Mouse (Mus musculus) liver, adult 2 months (tissue): ENCODE data around the gene Grid2ip. TPM values are rescaled to one million over a fixed set of nuclear protein-coding genes. Genes with fewer than 3 reads are reported as not detected.

ENCODE experiments used
- DNase-seq: peaks from one replicate; pipeline ENCODE4 v3.0.0-alpha.2; 2011; ENCODE audit warnings: low read depth, low spot score; ENCODE audit errors: extremely low read depth
- H3K27ac ChIP-seq: fragments of 200-500 bp; replicated peaks from 2 replicates; pipeline ENCODE4 v1.5.1; 2012; ENCODE audit warnings: low read depth, mild to moderate bottlenecking, control low read depth, inconsistent platforms, low read length; ENCODE audit not compliant: insufficient read depth
- H3K27me3 ChIP-seq: fragments of 200-500 bp; 2 replicates; pipeline ENCODE4 v1.6.1; 2012; ENCODE audit warnings: mild to moderate bottlenecking, moderate library complexity, low read length, inconsistent platforms; ENCODE audit not compliant: control insufficient read depth, insufficient read depth
- H3K36me3 ChIP-seq: fragments of 200-500 bp; 2 replicates; pipeline ENCODE4 v1.6.1; 2012; ENCODE audit warnings: low read length, inconsistent platforms; ENCODE audit not compliant: control insufficient read depth, insufficient read depth
- H3K4me1 ChIP-seq: fragments of 200-500 bp; 2 replicates; pipeline ENCODE4 v1.6.1; 2011; ENCODE audit warnings: low read length; ENCODE audit not compliant: control insufficient read depth, insufficient read depth
- H3K4me3 ChIP-seq: fragments of 200-500 bp; 2 replicates; pipeline ENCODE4 v1.5.1; 2011; ENCODE audit warnings: low read depth, mild to moderate bottlenecking, control low read depth, low read length, moderate library complexity; ENCODE audit not compliant: insufficient read depth
- H3K79me2 ChIP-seq: fragments of 200-500 bp; 2 replicates; pipeline ENCODE4 v1.6.1; 2012; ENCODE audit warnings: inconsistent platforms, mild to moderate bottlenecking, low read length, moderate library complexity; ENCODE audit not compliant: control insufficient read depth, insufficient read depth
- H3K9ac ChIP-seq: fragments of 200-500 bp; 2 replicates; pipeline ENCODE4 v1.6.1; 2012; ENCODE audit warnings: low read depth, mild to moderate bottlenecking, control low read depth, inconsistent platforms, low read length
- CTCF ChIP-seq: fragments of 200-500 bp; IDR thresholded peaks from 2 replicates; pipeline ENCODE4 v1.5.1; 2011; ENCODE audit warnings: low read depth, low read length, control low read depth
- POLR2A ChIP-seq: fragments of 200-500 bp; IDR thresholded peaks from 2 replicates; pipeline ENCODE4 v1.6.1; 2011; ENCODE audit warnings: low read length, control low read depth; ENCODE audit not compliant: insufficient read depth; ENCODE audit errors: extremely low read depth
- WGBS: fragments of 180-500 bp; shearing (Covaris S2); methylation state at CpG from one replicate; pipeline ENCODE4 v1.1.7; 2018; 5-methylcytosine and 5-hydroxymethylcytosine counted together
- polyA plus RNA-seq: library from polyadenylated mRNA; depleted of rRNA; stranded (reverse); fragments of >200 nt; gene quantifications from 2 replicates; pipeline ENCODE4 v1.2.3, GENCODE M21; 2012
- total RNA-seq: library from RNA; depleted of rRNA; stranded (reverse); fragments of >200 nt; gene quantifications from 2 replicates; pipeline ENCODE4 v1.2.3, GENCODE M21; 2014

Grid2ip gene
- total and polyA plus RNA-seq, 2 experiments, result 0.13 TPM; not detected in 1

DNA sequence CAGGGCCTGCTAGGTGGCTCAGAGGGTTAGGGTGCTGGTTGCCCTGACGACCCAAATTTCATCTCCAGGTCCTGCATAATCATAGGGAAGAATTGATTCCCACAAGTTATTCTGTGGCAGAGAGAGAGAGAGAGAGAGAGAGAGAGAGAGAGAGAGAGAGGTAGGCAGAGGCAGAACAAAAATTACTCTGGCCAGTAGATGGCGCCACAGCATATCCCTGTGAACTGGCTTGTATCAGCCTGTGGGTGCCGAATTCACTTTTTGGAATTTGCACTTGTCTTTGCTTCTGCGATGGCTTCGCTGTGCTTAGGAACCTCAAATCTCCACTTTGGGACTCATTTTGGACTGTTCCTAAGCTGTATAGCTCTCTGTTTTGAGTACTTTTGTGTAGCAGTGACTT lies 23.3 kb upstream of the Grid2ip start:
- H3K4me1 ChIP-seq, result peaks cover 2% of the 10 kb centered on the region; the same call in 1 of the 2 replicates
- H3K27ac ChIP-seq, result no peak overlapping the region
- H3K36me3 ChIP-seq, result no peaks in the 10 kb centered on the region
- no peak overlapping the region for H3K9ac ChIP-seq
- TF ChIP-seq CTCF (peak; percentile 69), POLR2A (no peak)
- DNase-seq, result peak; percentile 56
- no peaks in the 10 kb centered on the region for H3K27me3 ChIP-seq
- WGBS, result 4% methylated on average over 5 of the region's 5 CpGs
- no peak overlapping the region for H3K4me3 ChIP-seq
- H3K79me2 ChIP-seq, result peaks cover under 1% of the 10 kb centered on the region; the same call in 1 of the 2 replicates

DNA sequence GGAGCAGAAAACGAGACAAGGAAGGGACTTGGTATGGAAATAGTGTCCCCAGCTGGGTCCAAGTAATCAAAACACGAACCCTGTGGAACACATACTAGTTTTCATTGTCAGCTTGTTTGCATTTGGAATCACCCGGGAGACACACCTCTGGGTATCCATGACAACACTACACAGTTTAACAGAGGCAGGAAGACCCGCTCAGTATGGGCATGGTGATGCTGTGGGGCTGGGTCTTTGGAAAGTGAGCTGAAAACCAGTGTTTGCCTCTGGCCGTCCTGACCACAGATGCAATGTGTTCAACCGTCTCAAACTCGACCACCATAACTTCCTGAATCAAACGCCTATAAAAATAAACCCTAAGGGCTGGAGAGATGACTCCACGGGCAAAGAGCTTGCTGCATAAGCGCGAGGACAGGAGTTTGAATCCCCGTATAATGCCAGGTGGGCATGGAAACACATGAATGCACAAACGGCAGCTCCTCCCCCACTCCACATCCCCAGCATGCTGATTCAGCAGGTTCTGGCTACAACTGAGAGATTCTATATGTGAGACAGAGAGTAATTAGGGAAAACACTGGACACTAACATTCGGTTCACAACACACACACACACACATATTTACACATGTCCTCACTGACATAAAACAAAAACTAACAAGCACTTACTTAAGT lies 22.6 kb upstream of the Grid2ip start:
- H3K9ac ChIP-seq, result no peak overlapping the region
- 62% methylated on average over 14 of the region's 14 CpGs for WGBS

DNA sequence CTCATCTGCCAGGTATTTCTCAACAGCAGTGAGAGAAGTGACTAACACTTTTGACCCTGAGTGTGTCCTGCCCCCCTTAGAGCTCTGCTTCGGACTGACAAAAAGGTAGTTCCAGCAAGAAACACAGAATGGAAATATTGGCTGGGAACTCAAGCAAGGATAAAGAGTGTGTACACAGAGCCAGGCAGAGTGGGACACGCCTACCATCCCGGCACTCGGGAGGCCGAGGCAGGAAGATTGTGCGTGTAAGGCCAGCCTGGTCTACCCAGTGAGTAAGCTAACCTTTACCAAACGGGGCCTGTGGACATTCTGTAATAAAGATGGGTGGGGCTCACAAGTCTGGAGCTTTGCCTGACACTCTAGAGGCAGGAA lies 22.1 kb upstream of the Grid2ip start:
- Histone ChIP-seq H3K27ac (no peak overlapping the region), H3K79me2 (no peaks in the 10 kb centered on the region), H3K4me1 (peaks cover 2% of the 10 kb centered on the region; the same call in 1 of the 2 replicates), H3K4me3 (no peak overlapping the region), H3K36me3 (no peaks in the 10 kb centered on the region), H3K9ac (no peak overlapping the region), H3K27me3 (no peaks in the 10 kb centered on the region)
- no peak for DNase-seq
- 60% methylated on average over 7 of the region's 7 CpGs for WGBS
- no peak for TF ChIP-seq POLR2A
- TF ChIP-seq CTCF, result no peak

More for the DNA sequence above, 22.6 kb upstream of the Grid2ip start:
- H3K79me2 ChIP-seq, result no peaks in the 10 kb centered on the region; the same call in 1 of the 2 replicates
- DNase-seq, result no peak
- no peak overlapping the region for H3K4me3 ChIP-seq
- no peak overlapping the region for H3K27ac ChIP-seq
- TF ChIP-seq POLR2A (no peak), CTCF (no peak)
- peaks cover 2% of the 10 kb centered on the region; the same call in 1 of the 2 replicates for H3K4me1 ChIP-seq
- no peaks in the 10 kb centered on the region for H3K36me3 ChIP-seq
- no peaks in the 10 kb centered on the region for H3K27me3 ChIP-seq

DNA sequence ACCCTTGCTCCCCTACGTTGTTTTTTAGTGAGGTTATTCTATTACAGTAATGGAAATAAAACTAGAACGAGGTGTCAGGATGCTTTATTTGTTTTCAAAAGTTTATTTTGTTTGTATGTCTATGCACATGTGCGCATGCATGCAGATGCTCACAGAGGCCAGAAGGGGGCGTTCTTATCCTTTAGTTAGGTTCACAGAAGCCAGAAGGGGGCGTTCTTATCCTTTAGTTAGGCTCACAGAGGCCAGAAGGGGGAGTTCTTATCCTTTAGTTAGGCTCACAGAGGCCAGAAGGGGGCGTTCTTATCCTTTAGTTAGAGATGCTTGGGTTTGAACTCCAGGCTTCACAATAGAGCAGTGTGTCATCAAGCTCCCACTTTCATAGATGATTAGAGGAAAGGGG lies 20.6 kb upstream of the Grid2ip start:
- no peaks in the 10 kb centered on the region for H3K36me3 ChIP-seq
- 64% methylated on average over 6 of the region's 6 CpGs for WGBS
- no peaks in the 10 kb centered on the region for H3K27me3 ChIP-seq
- peaks cover 2% of the 10 kb centered on the region; the same call in 1 of the 2 replicates for H3K4me1 ChIP-seq
- no peak overlapping the region for H3K27ac ChIP-seq
- TF ChIP-seq POLR2A (no peak), CTCF (no peak)
- no peak overlapping the region for H3K4me3 ChIP-seq
- no peak overlapping the region for H3K9ac ChIP-seq
- no peaks in the 10 kb centered on the region for H3K79me2 ChIP-seq
- DNase-seq, result no peak

DNA sequence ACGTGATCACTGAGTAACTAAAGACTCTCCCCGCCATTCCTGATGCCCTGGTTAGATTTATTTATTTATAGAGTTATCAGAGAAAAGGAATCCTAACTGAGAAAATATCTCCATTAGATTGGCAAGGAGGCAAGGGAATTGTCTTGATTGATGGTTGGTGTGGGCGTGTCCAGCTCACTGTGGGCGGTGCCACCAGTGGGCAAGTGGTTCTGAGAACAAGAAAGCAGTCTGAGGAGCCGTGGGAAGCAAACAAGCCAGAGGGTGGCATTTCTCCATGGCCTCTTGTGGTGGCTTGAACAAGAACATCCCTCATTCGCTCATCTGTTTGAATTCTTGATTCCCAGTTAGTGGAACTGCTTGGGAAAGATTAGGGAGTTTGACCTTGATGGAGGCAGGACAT lies 17.5 kb upstream of the Grid2ip start:
- DNase-seq, result no peak
- Histone ChIP-seq H3K4me1 (no peaks in the 10 kb centered on the region), H3K27me3 (no peaks in the 10 kb centered on the region), H3K27ac (no peak overlapping the region), H3K4me3 (no peak overlapping the region), H3K36me3 (no peaks in the 10 kb centered on the region), H3K9ac (no peak overlapping the region), H3K79me2 (no peaks in the 10 kb centered on the region)
- 62% methylated on average over 6 of the region's 6 CpGs for WGBS
- TF ChIP-seq POLR2A (no peak), CTCF (no peak)

DNA sequence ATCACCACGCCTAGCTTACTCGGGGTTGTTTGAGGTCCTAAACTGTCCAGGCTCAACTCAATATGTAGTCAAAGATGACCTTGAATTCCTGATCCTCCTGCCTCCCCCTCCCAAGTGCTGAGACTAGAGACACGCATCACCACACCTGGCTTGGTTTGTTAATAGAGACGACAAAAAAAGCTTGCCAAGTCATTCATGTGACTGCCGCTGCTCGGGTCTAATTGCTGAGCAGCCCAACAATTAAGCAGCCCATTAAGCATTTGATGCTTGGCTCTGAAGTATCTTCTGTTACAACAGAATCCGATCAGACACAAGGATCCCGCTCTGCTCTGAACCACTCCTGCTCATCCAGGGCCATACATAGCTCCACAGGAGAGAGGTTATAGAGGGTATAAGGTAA lies 10.8 kb upstream of the Grid2ip start:
- DNase-seq, result no peak
- WGBS, result 81% methylated on average over 8 of the region's 8 CpGs
- no peak for TF ChIP-seq POLR2A
- TF ChIP-seq CTCF, result no peak
- Histone ChIP-seq H3K79me2 (no peaks in the 10 kb centered on the region), H3K4me1 (no peaks in the 10 kb centered on the region), H3K27me3 (no peaks in the 10 kb centered on the region), H3K4me3 (no peak overlapping the region), H3K27ac (no peak overlapping the region), H3K36me3 (no peaks in the 10 kb centered on the region), H3K9ac (no peak overlapping the region)
